Mouse (Mus musculus) hindlimb bud, embryonic 11.5 days (tissue): ENCODE measurements at regions not wholly inside any gene's neighbourhood (a gene's known extent, or its start where the extent isn't known, plus 50 kb on each side); places are given as distances from the start of the nearest gene placed in this dataset.
A peak's percentile ranks its signal among the peaks of the same experiment; 100 is the strongest.

Experiments
- DNase-seq: peaks from one replicate; pipeline ENCODE4 v3.0.0-alpha.2; 2012; ENCODE audit warnings: low read depth, low spot score; ENCODE audit errors: extremely low spot score

DNA sequence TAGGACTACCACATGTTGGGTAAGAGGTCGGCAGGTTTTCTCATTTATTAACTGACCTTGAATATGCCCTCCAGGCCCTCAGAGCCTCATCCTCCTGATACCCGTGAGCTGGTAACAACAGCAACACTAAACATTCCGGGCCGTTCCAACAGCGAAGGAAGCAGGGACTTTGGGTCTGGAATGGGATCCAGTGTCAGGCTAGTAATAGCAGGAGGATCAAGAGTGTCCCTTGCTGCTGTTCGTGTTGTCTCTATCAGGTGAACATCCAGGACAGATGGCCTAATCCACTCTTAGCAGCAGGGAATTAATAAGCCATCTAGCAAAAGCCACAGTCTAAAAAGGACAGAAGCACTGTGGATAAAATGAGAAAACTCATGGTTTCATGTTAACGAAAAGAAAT lies 106.7 kb downstream of the Cpeb2 start:
- DNase-seq: no peak

DNA sequence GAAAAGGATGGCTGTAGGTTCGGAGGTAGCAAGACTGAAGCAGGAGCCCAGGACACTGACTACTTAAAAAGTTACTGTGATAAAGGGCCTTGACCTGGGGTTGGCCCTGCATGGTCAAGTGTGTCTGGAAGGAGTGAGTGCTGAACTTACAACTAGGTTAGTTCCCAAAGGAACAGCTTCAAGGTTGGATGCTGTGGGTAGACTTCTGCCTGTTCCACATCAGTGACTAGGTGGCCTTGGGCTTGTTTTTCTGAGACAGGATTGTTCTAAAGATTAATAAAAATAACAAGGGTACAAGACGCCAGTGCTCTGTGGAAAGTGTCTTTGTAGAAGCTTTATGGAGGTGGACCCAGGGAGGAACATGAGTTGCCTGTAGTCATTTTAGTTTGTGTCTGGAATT lies 108.5 kb downstream of the Cpeb2 start:
- DNase-seq: no peak

DNA sequence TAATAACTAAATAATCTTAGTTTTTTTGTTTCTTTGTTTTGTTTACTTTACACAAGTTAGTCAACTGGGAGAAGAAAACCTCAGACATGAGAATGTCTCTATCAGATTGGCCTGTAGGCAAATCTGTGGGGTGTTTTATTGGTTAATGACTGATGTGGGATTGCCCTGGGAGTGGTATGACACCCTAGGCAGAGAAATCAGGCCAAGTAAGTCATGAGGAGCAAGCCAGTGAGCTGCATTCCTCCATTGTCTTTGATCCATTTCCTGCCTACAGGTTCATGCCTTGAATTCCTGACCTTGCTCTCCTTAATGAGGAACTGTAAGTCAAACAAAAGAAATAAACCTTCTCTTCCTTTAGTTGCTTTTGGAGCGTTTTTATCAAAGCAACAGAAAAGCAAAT lies 111.5 kb downstream of the Cpeb2 start:
- no peak for DNase-seq

DNA sequence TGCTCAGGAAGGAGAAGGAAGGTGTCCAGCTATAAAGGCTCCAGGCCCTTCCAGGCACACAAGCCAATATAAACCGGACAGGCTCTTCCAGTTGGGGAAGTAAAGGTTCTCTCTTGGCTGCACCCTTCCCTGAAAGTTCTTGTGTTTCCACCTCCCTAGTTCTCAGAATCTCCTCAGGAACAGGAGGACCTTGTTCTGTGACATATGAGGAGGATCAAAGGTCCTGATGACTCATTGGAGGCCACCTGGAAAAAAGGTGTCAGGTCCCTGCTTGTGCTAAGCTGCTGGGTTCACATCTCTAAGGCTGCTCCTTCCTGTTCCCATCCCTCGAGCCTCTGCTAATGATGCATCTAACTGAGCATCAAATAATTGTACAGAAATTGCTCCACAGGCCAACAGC lies 118.0 kb downstream of the Cpeb2 start:
- no peak for DNase-seq

DNA sequence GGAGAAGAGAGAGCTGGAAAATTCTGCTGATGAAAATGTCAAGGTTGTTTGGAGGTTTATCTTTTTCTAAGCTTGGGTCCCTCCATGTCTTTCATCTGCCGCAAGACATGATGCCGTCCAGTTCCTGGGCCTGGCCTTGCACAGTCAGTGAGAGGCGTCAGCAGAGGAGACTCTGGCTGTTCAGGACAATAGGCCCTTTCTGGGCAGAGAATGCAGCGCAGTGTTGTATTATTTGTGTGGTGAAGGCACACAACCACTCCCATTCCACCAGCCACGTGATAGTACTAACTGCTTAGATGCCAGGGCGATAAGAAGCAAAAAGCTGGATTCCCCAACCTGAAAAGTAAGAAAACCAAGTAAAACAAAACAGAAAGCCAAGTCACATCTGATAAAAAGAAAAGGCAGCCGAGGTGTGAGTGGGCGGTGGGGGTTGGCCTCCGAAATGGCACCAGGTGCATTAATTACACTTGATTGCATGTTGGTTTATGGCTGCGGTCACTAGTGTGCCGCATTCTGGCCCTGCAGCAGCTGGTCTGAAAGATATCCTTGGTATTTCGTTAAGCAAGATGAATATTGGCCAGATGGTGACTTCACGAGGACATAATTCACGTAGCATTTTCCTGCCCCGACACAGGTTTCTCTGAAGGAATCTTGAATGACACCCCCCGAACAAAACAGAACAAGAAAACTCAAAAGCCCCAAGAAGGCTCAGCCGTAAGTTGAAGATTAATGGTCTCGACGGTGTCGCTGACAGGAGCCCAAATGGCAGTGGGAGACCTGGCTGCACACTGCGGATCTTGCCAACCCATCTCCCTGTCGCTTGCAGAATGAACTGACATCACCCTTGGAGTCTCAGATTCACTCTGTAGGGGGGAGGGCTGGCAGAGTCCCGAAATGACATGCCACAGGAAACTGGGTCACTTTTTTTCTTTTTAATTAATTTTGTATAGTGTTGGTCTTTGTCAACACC lies 120.3 kb downstream of the Cpeb2 start:
- DNase-seq: no peak

DNA sequence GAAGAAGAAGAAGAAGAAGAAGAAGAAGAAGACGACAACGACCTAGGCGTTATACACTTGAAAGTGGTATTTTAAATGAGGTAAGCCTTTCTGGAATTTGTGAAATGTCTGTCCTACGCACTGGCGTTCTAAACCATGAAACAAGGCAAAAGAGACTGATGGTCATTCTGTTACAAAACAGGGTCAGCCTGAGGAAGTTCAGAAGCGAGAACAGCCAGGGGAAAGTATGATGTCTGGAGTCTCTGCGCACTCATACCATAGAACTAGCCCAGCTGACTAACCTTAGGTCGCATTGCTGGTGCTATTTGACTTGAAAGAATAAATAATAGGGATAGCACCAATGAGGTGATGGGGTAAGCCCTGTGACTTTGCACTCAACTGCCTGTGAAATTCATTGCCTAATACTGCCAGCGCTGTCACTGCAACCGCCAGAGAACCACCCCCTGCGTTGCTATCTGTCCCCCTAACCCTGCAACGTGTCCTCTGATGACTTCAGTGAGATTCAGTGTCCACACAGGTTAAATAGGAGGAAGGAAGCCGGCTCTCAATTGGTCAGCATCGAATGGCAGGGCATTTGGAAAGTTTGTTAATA lies 121.5 kb downstream of the Cpeb2 start:
- DNase-seq: no peak

DNA sequence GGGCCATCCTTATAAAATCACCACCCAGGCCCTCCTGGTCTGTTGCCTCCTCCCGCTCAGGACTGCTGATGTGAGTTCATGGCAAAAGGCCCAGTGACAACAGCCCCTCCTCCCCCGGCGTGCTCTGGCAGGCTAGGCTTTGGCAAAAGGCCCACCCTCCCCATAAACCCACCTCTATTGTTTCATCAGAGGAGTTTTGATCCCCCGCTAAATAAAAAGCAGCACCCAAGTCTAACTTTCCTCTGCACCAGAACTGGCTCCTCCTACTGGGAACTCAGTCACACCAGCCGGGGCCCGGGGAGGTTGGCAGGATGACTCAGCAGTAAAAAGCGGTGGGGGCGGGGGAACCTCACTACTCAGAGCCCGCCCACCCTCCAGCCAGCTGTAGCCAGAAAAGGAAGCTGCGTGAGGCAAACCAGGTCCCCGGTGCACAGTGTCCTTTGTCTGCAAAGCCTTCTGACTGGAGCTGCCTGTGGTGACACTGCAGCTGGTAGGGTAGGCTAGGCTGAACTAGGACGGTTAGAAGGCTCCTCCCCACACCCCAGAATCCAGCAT lies 122.1 kb downstream of the Cpeb2 start:
- peak; percentile 39 for DNase-seq

DNA sequence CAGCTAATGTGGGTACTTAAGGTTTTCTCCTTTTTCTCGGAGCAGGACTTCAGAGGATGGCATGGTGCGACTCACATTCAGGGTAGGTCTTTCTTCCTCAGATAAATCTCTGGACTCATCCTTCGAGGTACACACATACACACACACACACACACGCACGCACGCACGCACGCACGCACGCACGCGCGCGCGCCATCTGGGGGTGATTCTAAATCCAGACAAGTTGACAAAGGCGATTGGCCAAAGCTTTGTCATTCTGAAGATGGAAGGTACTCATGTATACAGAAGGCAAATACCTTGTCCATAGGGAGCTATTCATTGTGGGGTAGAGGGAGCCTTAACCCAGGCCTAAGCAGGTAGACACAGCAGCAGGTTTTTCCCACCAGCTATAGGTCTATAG lies 122.9 kb downstream of the Cpeb2 start:
- no peak for DNase-seq

DNA sequence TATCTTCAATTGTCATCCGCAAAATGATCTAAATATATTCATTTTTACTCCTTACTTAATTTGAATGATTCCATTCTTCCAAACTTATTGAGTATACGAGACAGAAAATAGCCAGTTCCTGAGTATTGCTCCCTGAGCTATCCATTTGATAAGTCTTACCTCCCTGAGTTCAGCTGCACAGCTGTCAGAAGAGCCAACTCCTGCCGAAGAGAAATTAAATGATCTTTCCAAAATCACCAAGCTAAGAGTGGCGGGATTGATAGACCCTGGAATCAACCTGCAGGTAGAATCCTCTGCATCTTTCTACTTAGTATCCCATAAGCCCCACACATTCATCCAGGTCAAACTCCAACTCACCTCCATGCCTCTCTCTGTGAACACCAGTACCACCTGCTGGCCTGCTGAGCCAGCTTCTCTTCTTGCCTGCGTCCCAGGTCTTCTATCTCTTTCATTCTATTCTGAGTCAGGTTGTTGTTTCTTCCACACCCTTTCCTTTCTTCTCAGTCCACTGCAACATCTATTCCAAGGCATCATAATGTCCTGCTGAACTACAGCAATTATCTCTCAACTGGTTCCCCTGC lies 124.2 kb downstream of the Cpeb2 start:
- DNase-seq: no peak

DNA sequence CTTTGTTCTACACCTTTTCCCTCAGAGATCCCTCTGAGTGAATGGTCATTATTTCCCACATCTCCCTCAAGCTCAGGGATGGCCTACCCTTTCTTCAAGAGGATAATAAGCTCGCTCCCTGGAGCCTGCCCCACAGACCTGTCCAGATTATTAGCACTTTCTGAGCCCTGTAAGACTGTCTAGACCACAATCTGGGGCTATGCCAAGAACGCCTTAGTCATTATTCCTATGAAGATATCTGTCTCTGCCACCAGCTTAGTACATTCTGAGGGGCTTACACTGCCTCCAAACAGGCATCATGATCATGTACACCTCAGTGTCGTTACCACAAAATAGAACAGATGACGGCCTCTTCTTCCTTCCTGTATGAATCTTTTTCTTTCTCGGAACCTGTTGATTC lies 124.9 kb downstream of the Cpeb2 start:
- DNase-seq: no peak

DNA sequence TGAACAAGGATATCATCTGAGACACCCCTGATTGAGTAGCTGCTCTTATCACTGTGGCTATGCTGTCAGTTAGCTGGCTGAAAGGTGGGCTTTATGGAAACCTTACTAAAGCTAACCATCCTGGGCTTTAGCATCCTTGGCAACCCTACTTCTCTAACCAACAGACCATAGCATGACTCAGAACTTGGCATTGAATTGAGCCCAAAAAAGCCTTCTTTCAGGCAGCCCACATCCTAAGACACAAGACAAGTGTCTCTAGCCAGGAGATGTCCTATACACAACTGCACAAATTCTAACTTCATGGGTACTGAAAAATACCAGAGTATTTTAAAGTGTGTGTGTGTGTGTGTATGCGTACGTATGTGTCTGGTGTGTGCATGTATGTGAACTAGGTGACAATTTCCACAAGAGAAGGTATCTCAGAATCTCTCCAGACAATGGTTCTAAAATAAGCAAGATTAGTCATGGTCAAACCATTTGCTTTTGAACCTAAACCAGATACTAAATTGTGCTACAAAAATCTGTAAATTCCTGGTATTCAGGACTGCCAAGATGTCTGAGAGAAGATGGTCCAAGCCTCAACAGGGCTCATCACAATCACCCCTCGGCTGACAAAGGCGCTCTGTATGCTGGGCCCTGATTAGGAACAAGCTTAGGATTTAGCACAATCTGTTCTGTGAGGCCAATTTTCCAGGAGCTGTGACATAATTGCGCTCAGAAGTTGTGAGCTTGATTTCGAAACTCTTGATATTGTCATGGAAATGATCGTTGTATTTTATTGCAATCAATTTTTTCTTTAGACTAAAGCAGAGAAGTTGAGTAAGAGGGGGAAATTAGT lies 126.2 kb downstream of the Cpeb2 start:
- DNase-seq: no peak

DNA sequence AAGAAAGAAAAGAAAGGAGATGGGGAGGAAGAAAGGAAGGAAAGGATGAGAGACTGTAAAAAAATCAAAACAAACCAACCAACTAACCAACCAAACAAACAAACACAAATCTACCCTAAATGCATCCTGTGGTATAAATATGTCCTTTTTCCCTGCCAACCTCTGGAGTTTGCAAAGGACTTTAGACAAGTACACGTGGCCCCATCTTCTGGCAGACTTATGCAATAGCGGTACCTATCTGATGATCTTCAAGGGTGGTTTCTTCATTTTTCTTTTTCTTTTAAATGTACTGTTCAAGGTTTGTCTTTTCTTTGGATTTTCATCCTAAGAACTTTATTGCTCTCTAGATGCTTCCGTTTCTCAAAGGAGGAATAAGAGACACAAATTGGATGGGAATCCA lies 127.3 kb downstream of the Cpeb2 start:
- no peak for DNase-seq

DNA sequence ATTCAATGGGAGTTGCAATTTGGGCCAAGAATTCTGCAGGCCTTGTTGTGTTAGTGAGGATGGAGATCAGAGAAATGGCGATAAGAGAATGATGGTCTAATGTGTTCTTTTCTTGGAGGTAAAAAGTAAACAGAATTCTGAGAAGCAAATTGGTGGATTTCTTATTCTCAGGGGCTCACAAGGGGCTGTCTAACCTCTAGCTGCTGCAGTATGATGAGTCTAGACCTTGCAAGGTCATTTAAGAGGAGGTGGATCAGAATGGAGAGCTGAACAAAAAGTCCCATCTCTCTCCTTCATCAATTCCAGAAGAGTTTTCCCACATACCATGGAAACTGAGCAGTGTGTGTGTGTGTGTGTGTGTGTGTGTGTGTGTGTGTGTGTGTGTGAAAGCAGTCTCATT lies 128.1 kb downstream of the Cpeb2 start:
- DNase-seq: no peak

DNA sequence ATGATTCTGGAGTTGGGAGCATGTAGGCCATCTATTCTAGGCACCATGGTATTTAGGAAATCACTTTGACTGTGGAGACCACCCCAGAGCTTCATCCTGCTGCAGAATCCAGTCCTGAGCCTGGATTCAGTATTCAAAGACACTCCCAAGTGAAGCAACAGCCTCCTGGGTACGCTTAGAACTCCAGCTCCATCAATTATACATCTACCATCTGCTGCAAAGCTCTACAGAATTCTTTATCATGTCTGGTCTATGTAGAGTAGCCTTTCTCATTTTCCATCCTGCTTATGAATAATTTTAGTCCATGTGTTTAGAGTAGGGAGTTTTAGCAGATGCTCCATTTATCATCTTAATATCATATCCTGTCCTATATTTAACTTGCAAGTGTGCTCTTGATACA lies 139.4 kb downstream of the Cpeb2 start:
- no peak for DNase-seq

DNA sequence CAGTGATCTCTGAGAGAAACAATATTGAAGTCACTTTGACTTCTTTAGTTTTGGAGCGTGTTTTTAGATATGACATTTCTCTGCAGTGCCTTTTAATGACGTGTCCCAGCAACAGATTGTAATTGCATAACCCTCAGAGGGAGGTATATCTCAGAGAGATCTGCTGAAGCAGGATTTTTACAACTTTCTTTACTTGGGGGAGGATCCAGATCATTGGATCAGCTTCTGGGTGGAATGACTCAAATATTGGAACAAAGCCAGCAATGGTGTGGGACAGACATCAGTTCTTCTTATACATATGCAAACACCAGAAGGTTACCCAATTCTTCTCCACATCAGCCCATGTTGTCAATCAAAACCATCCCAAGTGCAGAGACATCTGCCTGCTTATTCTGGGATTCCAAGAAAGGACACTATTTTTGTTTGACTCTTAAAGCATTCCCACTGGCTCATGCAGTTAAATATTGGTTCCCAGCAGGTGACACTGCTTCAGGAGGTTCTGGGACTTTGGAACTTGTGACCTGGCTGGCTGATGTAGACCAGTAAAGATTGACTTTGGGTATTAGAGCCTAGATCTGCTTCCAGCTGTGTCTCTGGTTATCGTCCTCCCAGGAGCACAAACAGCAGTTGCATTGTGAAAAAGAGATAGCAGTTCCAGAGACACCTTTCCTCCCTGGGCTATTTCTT lies 130.5 kb upstream of the C1qtnf7 start:
- DNase-seq: no peak

DNA sequence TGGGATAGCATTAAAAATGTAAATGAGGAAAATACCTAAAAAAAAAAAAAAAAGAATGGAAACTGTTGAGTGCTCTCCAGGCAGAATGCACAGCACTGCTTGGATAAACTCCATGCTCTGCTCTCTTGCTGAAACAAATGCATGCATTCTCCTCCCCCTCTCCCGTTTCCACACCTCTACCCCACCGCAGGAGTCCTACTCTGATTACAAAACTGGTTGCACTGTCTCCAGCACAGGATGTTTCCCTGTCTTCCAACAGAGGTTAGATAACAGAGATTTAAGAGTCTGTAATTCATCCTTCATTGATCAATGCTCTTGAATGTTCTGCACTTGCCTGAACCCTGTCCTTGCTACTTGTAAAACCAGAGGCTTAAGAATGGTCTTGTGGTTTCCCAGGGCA lies 124.3 kb upstream of the C1qtnf7 start:
- no peak for DNase-seq

DNA sequence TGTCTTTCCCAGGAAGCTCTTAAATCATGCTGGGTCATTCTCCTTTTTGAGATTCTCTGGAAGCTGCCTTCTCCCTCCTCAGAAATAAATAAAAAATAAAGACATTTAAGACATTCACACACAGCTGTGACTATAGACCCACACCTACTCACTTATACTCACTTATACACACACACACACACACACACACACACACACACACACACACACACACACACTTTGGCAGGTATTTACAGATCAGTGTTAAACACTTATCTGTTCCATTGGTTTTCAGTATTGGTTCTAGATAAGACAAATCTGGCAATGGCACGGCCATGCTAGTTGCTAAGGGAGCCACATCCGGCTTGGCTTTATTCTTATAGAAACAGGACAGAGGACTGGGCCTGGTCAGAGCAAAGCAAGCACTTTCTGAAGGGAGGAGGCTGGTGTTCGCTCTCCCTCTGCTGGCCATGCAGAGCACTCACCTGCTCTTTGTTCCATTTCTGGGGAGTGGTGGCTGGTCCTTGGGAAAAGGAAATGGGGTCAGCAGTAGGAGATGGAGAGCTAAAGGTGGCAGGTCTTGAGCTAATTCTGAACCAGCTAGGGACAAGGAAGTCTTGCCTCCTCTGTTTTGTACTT lies 123.8 kb upstream of the C1qtnf7 start:
- DNase-seq: peak; percentile 33

DNA sequence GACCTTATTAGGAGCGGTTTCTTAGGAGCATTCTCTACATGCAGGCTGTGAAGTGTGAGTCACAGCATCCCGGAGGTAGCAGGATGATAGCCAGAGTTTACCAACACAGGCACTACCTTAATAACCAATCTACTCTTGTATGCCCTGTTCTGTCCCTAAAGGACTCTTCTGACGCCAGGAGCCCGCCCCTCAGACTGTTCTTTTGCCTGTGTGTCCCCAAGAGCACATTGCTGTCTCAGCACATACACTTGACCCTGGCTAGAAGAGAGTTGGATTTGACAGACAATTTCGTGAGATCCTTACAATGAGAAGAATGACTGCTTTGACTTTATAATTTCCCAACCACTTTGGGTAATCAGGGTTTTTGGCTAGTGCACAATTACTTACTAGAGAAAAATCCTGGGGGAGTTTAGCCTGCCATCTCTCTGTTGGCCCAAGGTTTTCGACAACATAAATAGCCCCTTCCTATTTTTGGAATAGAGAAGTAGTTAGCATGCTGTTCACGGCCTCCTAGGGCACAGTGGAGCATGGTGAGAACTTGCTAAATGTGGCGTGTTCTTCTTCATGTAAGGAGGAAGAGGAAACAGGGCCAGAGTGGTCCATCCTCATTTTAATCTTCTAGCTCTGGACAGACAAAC lies 122.3 kb upstream of the C1qtnf7 start:
- no peak for DNase-seq

DNA sequence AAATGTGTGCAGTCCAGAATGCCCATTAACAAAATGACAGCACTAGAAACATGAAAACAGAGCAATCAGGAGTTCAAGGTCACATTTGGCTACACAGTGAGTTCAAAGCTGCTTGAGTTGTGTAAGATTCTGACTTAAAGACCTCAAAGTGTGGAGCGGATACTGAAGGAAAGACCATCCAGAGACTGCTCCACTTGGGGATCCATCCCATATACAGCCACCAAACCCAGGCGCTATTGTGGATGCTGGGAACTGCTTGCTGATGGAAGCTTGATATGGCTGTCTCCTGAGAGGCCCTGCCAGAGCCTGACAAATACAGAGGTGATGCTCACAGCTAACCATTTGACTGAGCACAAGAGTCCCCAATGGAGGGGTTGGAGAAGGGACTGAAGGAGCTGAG lies 98.1 kb upstream of the C1qtnf7 start:
- DNase-seq: no peak
